Mouse (Mus musculus): ENCODE data around the gene Cdc26. TPM values are rescaled to one million over a fixed set of nuclear protein-coding genes. Genes with fewer than 3 reads are reported as not detected.

Cdc26 gene
- polyA plus RNA-seq, 1 experiment from 2014 or later, result 215 TPM

GRCm38 (mm10) chr4:62372410-62372809, 36.0 kb downstream of the Cdc26 start:
- H3K27ac ChIP-seq (replicated peaks), result no peak overlapping the region
- no peaks in the 10 kb centered on the region for H3K27me3 ChIP-seq (replicated peaks; ENCODE audit: low read depth, poor library complexity, severe bottlenecking)
- no peaks in the 10 kb centered on the region for H3K9me3 ChIP-seq
- no peaks in the 10 kb centered on the region for H3K36me3 ChIP-seq (replicated peaks)
- H3K4me3 ChIP-seq, result no peak overlapping the region
- DNase-seq (ENCODE audit: low spot score), result no peak
- peaks cover 12% of the 10 kb centered on the region; the same call in 1 of the 2 replicates for H3K4me1 ChIP-seq
- WGBS, result 32% methylated on average over 1 of the region's 1 CpGs

GRCm38 (mm10) chr4:62369091-62369490, 39.4 kb downstream of the Cdc26 start:
- DNase-seq (ENCODE audit: low spot score), result no peak
- Histone ChIP-seq H3K36me3 (replicated peaks) (no peaks in the 10 kb centered on the region; the same call in 1 of the 2 replicates), H3K27me3 (replicated peaks; ENCODE audit: low read depth, poor library complexity, severe bottlenecking) (no peaks in the 10 kb centered on the region), H3K9me3 (no peaks in the 10 kb centered on the region), H3K4me3 (no peak overlapping the region), H3K4me1 (peaks cover 12% of the 10 kb centered on the region; the same call in 1 of the 2 replicates), H3K27ac (replicated peaks) (no peak overlapping the region)
- WGBS, result 81% methylated on average over 3 of the region's 3 CpGs

GRCm38 (mm10) chr4:62367586-62367985, 40.9 kb downstream of the Cdc26 start:
- Histone ChIP-seq H3K9me3 (no peaks in the 10 kb centered on the region), H3K27me3 (replicated peaks; ENCODE audit: low read depth, poor library complexity, severe bottlenecking) (no peaks in the 10 kb centered on the region), H3K36me3 (replicated peaks) (no peaks in the 10 kb centered on the region; the same call in 1 of the 2 replicates), H3K4me1 (peaks cover 9% of the 10 kb centered on the region; the same call in 1 of the 2 replicates), H3K27ac (replicated peaks) (no peak overlapping the region), H3K4me3 (no peak overlapping the region)
- 88% methylated on average over 6 of the region's 6 CpGs for WGBS
- DNase-seq (ENCODE audit: low spot score), result no peak

- Histone ChIP-seq H3K4me3 (no peak overlapping the region), H3K27me3 (replicated peaks; ENCODE audit: low read depth, poor library complexity, severe bottlenecking) (no peaks in the 10 kb centered on the region), H3K36me3 (replicated peaks) (no peaks in the 10 kb centered on the region; the same call in 1 of the 2 replicates), H3K4me1 (peaks cover 8% of the 10 kb centered on the region), H3K27ac (replicated peaks) (no peak overlapping the region), H3K9me3 (no peaks in the 10 kb centered on the region)
- no peak for DNase-seq (ENCODE audit: low spot score)
- 83% methylated on average over 4 of the region's 4 CpGs for WGBS
Observed at GRCm38 (mm10) chr4:62366291-62366690, 42.2 kb downstream of the Cdc26 start.

- WGBS, result 89% methylated on average over 8 of the region's 8 CpGs
- Histone ChIP-seq H3K36me3 (replicated peaks) (no peaks in the 10 kb centered on the region; the same call in 1 of the 2 replicates), H3K9me3 (no peaks in the 10 kb centered on the region), H3K27ac (replicated peaks) (no peak overlapping the region), H3K27me3 (replicated peaks; ENCODE audit: low read depth, poor library complexity, severe bottlenecking) (no peaks in the 10 kb centered on the region), H3K4me1 (peaks cover 13% of the 10 kb centered on the region), H3K4me3 (no peak overlapping the region)
- DNase-seq (ENCODE audit: low spot score), result no peak
Observed at GRCm38 (mm10) chr4:62364299-62364698, 44.1 kb downstream of the Cdc26 start.

GRCm38 (mm10) chr4:62362437-62362836, 46.0 kb downstream of the Cdc26 start:
- Histone ChIP-seq H3K4me1 (peaks cover 15% of the 10 kb centered on the region), H3K27ac (replicated peaks) (no peak overlapping the region), H3K9me3 (no peaks in the 10 kb centered on the region), H3K4me3 (no peak overlapping the region), H3K36me3 (replicated peaks) (no peaks in the 10 kb centered on the region; the same call in 1 of the 2 replicates), H3K27me3 (replicated peaks; ENCODE audit: low read depth, poor library complexity, severe bottlenecking) (no peaks in the 10 kb centered on the region)
- WGBS, result 88% methylated on average over 2 of the region's 2 CpGs
- DNase-seq (ENCODE audit: low spot score), result no peak

- Histone ChIP-seq H3K4me1 (peaks cover 15% of the 10 kb centered on the region), H3K9me3 (no peaks in the 10 kb centered on the region), H3K27ac (replicated peaks) (no peak overlapping the region), H3K4me3 (peak overlapping the region; percentile 83), H3K36me3 (replicated peaks) (no peaks in the 10 kb centered on the region; the same call in 1 of the 2 replicates), H3K27me3 (replicated peaks; ENCODE audit: low read depth, poor library complexity, severe bottlenecking) (no peaks in the 10 kb centered on the region)
- no peak for DNase-seq (ENCODE audit: low spot score)
- WGBS, result 87% methylated on average over 1 of the region's 1 CpGs
Observed at GRCm38 (mm10) chr4:62361997-62362396, 46.4 kb downstream of the Cdc26 start.

- 61% methylated on average over 6 of the region's 6 CpGs for WGBS
- peak overlapping the region; percentile 83 for H3K4me3 ChIP-seq
- no peaks in the 10 kb centered on the region; the same call in 1 of the 2 replicates for H3K36me3 ChIP-seq (replicated peaks)
- H3K27ac ChIP-seq (replicated peaks), result no peak overlapping the region
- H3K27me3 ChIP-seq (replicated peaks; ENCODE audit: low read depth, poor library complexity, severe bottlenecking), result no peaks in the 10 kb centered on the region
- DNase-seq (ENCODE audit: low spot score), result no peak
- no peaks in the 10 kb centered on the region for H3K9me3 ChIP-seq
- peaks cover 15% of the 10 kb centered on the region for H3K4me1 ChIP-seq
Observed at GRCm38 (mm10) chr4:62361571-62361970, 46.9 kb downstream of the Cdc26 start.

GRCm38 (mm10) chr4:62360805-62361455, 47.5 kb downstream of the Cdc26 start:
- Histone ChIP-seq H3K4me1 (peaks cover 15% of the 10 kb centered on the region), H3K27ac (replicated peaks) (peak overlapping the region; percentile 90), H3K4me3 (peak overlapping the region; percentile 83), H3K9me3 (no peaks in the 10 kb centered on the region), H3K36me3 (replicated peaks) (no peaks in the 10 kb centered on the region; the same call in 1 of the 2 replicates), H3K27me3 (replicated peaks; ENCODE audit: low read depth, poor library complexity, severe bottlenecking) (no peaks in the 10 kb centered on the region)
- DNase-seq (ENCODE audit: low spot score), result no peak
- WGBS, result under 1% methylated on average over 22 of the region's 22 CpGs

- WGBS, result under 1% methylated on average over 51 of the region's 51 CpGs
- peak; percentile 99 for DNase-seq (ENCODE audit: low spot score)
- H3K4me1 ChIP-seq, result peaks cover 15% of the 10 kb centered on the region
- no peaks in the 10 kb centered on the region for H3K9me3 ChIP-seq
- no peaks in the 10 kb centered on the region; the same call in 1 of the 2 replicates for H3K36me3 ChIP-seq (replicated peaks)
- no peaks in the 10 kb centered on the region for H3K27me3 ChIP-seq (replicated peaks; ENCODE audit: low read depth, poor library complexity, severe bottlenecking)
- peak within 1 kb of the TSS; percentile 83 for H3K4me3 ChIP-seq
- H3K27ac ChIP-seq (replicated peaks), result peak within 1 kb of the TSS; percentile 90
Observed at GRCm38 (mm10) chr4:62360088-62360804, 48.2 kb downstream of the Cdc26 start, which contains the start of the genes Fkbp15 and Slc31a1. TSS of gene Fkbp15 (minus strand) at chr4:62360548. TSS of gene Slc31a1 (plus strand) at chr4:62360727.

- Histone ChIP-seq H3K4me1 (peaks cover 15% of the 10 kb centered on the region), H3K27ac (replicated peaks) (no peak overlapping the region), H3K27me3 (replicated peaks; ENCODE audit: low read depth, poor library complexity, severe bottlenecking) (no peaks in the 10 kb centered on the region), H3K4me3 (peak overlapping the region; percentile 83), H3K36me3 (replicated peaks) (no peaks in the 10 kb centered on the region; the same call in 1 of the 2 replicates), H3K9me3 (no peaks in the 10 kb centered on the region)
- DNase-seq (ENCODE audit: low spot score), result no peak
- WGBS, result 55% methylated on average over 7 of the region's 7 CpGs
Observed at GRCm38 (mm10) chr4:62359256-62359775, 49.1 kb downstream of the Cdc26 start.

- Histone ChIP-seq H3K36me3 (replicated peaks) (no peaks in the 10 kb centered on the region), H3K4me3 (no peak overlapping the region), H3K27ac (replicated peaks) (no peak overlapping the region), H3K9me3 (no peaks in the 10 kb centered on the region), H3K27me3 (replicated peaks; ENCODE audit: low read depth, poor library complexity, severe bottlenecking) (no peaks in the 10 kb centered on the region), H3K4me1 (peaks cover 15% of the 10 kb centered on the region)
- WGBS, result 84% methylated on average over 1 of the region's 1 CpGs
- DNase-seq (ENCODE audit: low spot score), result no peak
Observed at GRCm38 (mm10) chr4:62357631-62358148, 50.8 kb downstream of the Cdc26 start.

Data from embryonic facial prominence, embryonic 10.5 days (tissue).